Mouse (Mus musculus): ENCODE measurements around the gene Eri3. TPM values are rescaled to one million over a fixed set of nuclear protein-coding genes. Genes with fewer than 3 reads are reported as not detected.

Gene Eri3
- total and polyA plus RNA-seq, 2 experiments from 2014 or later = 267 to 295 TPM

DNA sequence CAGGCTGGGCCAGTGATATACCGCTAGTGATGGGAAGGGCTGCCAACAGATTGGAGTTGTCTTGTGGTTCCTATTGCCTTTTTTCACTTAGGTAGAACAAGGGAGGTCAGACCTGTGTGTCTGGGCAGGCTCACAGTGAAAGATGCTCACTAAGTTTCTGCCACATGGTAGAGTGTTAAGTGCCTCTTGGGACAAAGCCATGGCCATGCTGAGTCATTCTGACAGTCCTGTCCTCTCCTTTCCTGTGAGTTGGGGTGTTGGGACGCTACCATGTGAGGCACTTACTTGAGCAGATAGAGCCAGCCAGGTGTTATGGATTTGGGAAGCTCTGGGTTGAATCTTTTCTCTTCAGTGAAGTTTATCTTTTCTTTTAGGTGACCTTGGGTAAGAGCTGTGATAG lies 40.6 kb downstream of the Eri3 start:
- TF ChIP-seq CTCF (IDR thresholded peaks at IDR 0.05; ENCODE audit: low read depth) = no peak
- Histone ChIP-seq H3K4me3 (ENCODE audit: low read length) (no peak overlapping the region), H3K9me3 (ENCODE audit: low read length) (no peaks in the 10 kb centered on the region), H3K9ac (replicated peaks; ENCODE audit: low read length) (no peak overlapping the region), H3K27ac (no peak overlapping the region), H3K36me3 (ENCODE audit: insufficient read depth, low read length) (peaks cover 25% of the 10 kb centered on the region), H3K4me1 (ENCODE audit: insufficient read depth, low read length) (0 out of 2 replicates have a peak, but pooled peaks cover 5% of the 10 kb centered on the region), H3K4me2 (ENCODE audit: low read depth, low read length) (no peak overlapping the region), H3K27me3 (ENCODE audit: insufficient read depth, low read length) (no peaks in the 10 kb centered on the region)
- no peak for DNase-seq (ENCODE audit: low spot score)
- ATAC-seq = no peak
- WGBS = 92% methylated on average over 2 of the region's 2 CpGs

DNA sequence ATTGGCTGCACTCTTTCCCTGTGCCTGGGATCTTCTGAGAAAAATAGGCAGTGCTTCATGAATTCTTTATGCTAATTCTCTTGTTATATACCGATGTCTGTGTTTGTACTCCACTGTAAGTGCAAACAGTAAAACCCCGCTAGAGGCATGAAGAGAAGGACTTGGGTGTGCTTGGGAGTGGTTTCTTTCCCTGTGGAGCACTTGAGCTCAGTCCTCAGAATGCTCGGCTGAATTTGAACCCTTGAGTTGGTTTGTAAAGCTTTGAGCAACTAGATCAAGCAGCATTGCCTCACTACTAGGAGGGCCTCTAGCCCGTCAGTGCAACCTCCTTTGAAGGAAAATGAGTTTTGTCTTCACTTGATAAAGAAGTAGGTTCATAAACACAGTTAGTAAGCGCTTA lies 42.0 kb downstream of the Eri3 start:
- ATAC-seq (no peak), DNase-seq (ENCODE audit: low spot score) (no peak)
- no peak overlapping the region for H3K27ac ChIP-seq
- peaks cover 20% of the 10 kb centered on the region for H3K36me3 ChIP-seq (ENCODE audit: insufficient read depth, low read length)
- 90% methylated on average over 5 of the region's 5 CpGs for WGBS
- TF ChIP-seq CTCF (IDR thresholded peaks at IDR 0.05; ENCODE audit: low read depth) = no peak
- no peak overlapping the region for H3K9ac ChIP-seq (replicated peaks; ENCODE audit: low read length)
- no peak overlapping the region for H3K4me2 ChIP-seq (ENCODE audit: low read depth, low read length)
- H3K9me3 ChIP-seq (ENCODE audit: low read length) = no peaks in the 10 kb centered on the region
- H3K27me3 ChIP-seq (ENCODE audit: insufficient read depth, low read length) = no peaks in the 10 kb centered on the region
- H3K4me3 ChIP-seq (ENCODE audit: low read length) = no peak overlapping the region
- 0 out of 2 replicates have a peak, but pooled peaks cover 5% of the 10 kb centered on the region for H3K4me1 ChIP-seq (ENCODE audit: insufficient read depth, low read length)

DNA sequence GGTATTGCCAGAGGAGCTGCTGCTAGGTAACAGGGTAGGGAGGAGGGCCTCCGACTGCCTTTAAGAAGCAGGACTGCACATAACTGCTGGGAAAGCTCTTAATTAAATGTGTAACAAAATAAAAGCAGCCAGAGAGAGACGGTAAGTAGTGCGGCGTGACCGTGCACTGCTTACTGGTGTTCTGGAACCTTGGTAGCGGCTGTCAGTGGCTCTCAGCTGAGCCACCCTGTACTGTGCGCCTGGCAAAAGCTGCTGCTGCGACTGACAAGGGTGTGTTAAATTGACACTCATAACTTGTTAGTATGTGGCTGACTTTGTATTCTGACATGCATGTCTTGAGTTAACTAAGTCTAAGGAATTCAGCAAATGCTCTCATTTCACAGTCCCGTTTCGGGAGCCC lies 45.1 kb downstream of the Eri3 start:
- H3K9ac ChIP-seq (replicated peaks; ENCODE audit: low read length) = no peak overlapping the region
- H3K9me3 ChIP-seq (ENCODE audit: low read length) = no peaks in the 10 kb centered on the region
- no peak overlapping the region for H3K4me2 ChIP-seq (ENCODE audit: low read depth, low read length)
- DNase-seq (ENCODE audit: low spot score) (no peak), ATAC-seq (no peak)
- no peak for TF ChIP-seq CTCF (IDR thresholded peaks at IDR 0.05; ENCODE audit: low read depth)
- WGBS = 71% methylated on average over 10 of the region's 10 CpGs
- no peaks in the 10 kb centered on the region for H3K27me3 ChIP-seq (ENCODE audit: insufficient read depth, low read length)
- H3K27ac ChIP-seq = no peak overlapping the region
- no peaks in the 10 kb centered on the region for H3K4me1 ChIP-seq (ENCODE audit: insufficient read depth, low read length)
- no peak overlapping the region for H3K4me3 ChIP-seq (ENCODE audit: low read length)
- H3K36me3 ChIP-seq (ENCODE audit: insufficient read depth, low read length) = peaks cover 13% of the 10 kb centered on the region

DNA sequence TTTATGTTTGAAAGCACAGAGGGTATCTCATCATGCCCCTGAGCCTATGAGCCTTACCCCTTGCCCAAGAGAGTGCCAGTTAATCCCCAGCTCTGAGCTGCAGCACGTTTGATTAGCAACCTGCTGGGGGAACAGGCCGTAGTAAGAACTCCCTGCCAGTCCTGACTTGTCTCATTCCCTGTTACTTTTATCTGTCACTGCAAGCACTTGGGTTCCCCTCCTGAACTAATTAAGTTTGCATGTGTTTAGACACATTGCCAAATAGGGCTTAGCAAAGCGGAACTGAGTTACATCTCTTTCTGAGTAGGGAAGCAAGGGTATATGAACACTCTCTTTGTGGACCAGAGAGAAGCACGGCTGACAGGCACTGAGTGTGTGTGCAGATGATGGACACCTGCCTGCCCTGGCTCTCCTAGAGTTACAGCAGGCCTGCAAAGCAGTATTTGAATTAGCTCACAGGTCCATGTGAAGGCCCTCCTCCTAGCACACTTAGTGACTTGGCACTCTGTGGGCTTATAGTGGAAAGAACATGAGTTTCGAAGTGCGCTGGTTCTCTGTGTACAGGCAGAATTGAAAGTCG lies 49.9 kb downstream of the Eri3 start:
- Histone ChIP-seq H3K27me3 (ENCODE audit: insufficient read depth, low read length) (no peaks in the 10 kb centered on the region), H3K27ac (no peak overlapping the region), H3K4me3 (ENCODE audit: low read length) (no peak overlapping the region), H3K9me3 (ENCODE audit: low read length) (no peaks in the 10 kb centered on the region), H3K9ac (replicated peaks; ENCODE audit: low read length) (no peak overlapping the region), H3K36me3 (ENCODE audit: insufficient read depth, low read length) (peaks cover 4% of the 10 kb centered on the region; the same call in 1 of the 2 replicates), H3K4me1 (ENCODE audit: insufficient read depth, low read length) (peaks cover 8% of the 10 kb centered on the region; the same call in 1 of the 2 replicates), H3K4me2 (ENCODE audit: low read depth, low read length) (no peak overlapping the region)
- 40% methylated on average over 7 of the region's 7 CpGs for WGBS
- no peak for TF ChIP-seq CTCF (IDR thresholded peaks at IDR 0.05; ENCODE audit: low read depth)
- ATAC-seq = no peak
- DNase-seq (ENCODE audit: low spot score) = peak; percentile 43

DNA sequence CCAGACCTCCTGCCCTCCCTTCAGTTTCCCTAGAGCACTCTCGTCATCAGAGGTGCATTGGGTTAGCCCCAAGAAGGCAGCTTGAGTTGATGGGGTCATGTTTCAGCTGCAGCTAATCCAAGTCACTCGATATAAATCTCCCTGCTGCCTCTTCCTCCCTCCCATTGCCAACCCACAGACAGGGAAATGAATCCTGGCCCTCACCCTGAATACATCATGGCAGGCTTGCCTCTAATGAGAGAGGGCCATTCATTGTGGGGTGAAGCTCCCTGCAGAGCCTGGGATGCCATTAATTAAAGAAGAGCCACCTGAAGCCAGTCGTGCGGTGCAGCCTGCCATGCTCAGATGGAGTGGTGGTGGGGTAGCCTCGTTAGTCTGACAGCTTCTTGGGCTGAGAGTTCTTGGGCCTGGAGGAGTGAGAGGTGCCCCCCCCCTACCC lies 51.2 kb downstream of the Eri3 start:
- Histone ChIP-seq H3K4me1 (ENCODE audit: insufficient read depth, low read length) (peaks cover 18% of the 10 kb centered on the region), H3K27ac (no peak overlapping the region), H3K9me3 (ENCODE audit: low read length) (no peaks in the 10 kb centered on the region), H3K9ac (replicated peaks; ENCODE audit: low read length) (no peak overlapping the region), H3K27me3 (ENCODE audit: insufficient read depth, low read length) (no peaks in the 10 kb centered on the region), H3K36me3 (ENCODE audit: insufficient read depth, low read length) (peaks cover 4% of the 10 kb centered on the region; the same call in 1 of the 2 replicates), H3K4me2 (ENCODE audit: low read depth, low read length) (no peak overlapping the region), H3K4me3 (ENCODE audit: low read length) (no peak overlapping the region)
- DNase-seq (ENCODE audit: low spot score) (peak; percentile 15), ATAC-seq (no peak)
- WGBS = 20% methylated on average over 5 of the region's 5 CpGs
- no peak for TF ChIP-seq CTCF (IDR thresholded peaks at IDR 0.05; ENCODE audit: low read depth)

DNA sequence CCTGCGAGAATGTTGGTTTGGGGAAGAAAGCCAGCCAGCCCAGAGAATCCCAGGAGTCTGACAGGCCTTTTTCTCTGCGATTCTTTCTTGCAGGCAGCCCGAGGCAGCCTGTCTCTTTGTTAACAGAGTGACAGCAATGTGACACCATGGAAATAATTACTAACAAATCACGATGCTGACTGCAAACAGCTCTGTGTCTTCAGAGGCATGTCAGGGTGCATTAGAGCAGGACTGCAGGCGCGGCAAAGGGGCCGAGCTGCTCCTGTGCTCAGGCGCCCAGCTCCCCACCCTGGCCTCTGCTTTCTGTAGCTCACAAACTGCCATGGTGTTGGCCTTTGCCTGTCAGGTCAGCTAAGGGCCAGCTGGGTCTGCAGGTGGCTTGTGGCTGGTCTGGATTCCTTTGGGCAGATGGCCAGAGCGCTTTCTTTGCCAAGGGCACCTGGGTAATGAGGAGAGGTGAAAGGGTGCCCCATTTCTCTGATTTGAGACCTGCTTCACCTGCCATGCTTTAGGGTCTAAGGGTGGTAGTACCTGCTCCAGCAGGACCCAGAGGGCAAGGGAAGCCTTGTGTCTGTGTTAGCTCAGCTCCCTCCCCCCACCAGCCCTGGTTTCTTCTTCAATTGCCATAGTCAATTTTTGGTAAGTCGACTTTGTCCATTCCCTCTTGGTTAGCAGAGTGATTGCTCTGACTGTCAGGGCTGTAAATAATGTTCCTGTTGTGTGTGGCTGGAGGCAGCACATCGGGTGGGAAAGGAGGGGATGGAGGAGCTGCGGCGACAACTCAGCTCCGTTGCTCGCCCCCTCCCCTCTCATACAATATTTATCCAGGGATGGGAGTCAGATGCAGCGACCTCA lies 55.2 kb downstream of the Eri3 start:
- Histone ChIP-seq H3K4me3 (ENCODE audit: low read length) (no peak overlapping the region), H3K4me2 (ENCODE audit: low read depth, low read length) (no peak overlapping the region), H3K27me3 (ENCODE audit: insufficient read depth, low read length) (no peaks in the 10 kb centered on the region), H3K36me3 (ENCODE audit: insufficient read depth, low read length) (peaks cover 4% of the 10 kb centered on the region; the same call in 1 of the 2 replicates), H3K9ac (replicated peaks; ENCODE audit: low read length) (0 out of 2 replicates have a peak overlapping the region, but pooled peaks have one; percentile 37), H3K9me3 (ENCODE audit: low read length) (no peaks in the 10 kb centered on the region), H3K4me1 (ENCODE audit: insufficient read depth, low read length) (peaks cover 23% of the 10 kb centered on the region), H3K27ac (peak overlapping the region; percentile 36; the same call in 1 of the 2 replicates)
- DNase-seq (ENCODE audit: low spot score) (peak; percentile 32), ATAC-seq (peak; percentile 48; the same call in 1 of the 2 replicates)
- TF ChIP-seq CTCF (IDR thresholded peaks at IDR 0.05; ENCODE audit: low read depth) = no peak
- WGBS = 29% methylated on average over 16 of the region's 16 CpGs

All from hindbrain, postnatal 0 days (tissue).